In genomic region chr4:100377996-100378395, GRCm38 (mm10) we compare ENCODE assay signal across 23 mouse cellular contexts.
DNase-seq lines count a peak whose midpoint lies in the region.
"Had no signal": no experiment of that assay in that cellular context is flagged by ENCODE, and none has a peak within 500 bp of the region (broad histone marks: within the 10 kb centered on the region; RNA-seq: fewer than 3 reads in every experiment).

No protein-coding gene starts in this region.

- peaks cover 4% of the 10 kb centered on the region; the same call in 1 of the 2 replicates for H3K27me3 ChIP-seq in heart, embryonic 10.5 days (ENCODE audit: insufficient read depth, poor library complexity, severe bottlenecking)
- H3K27me3 ChIP-seq: CH12.LX; hindbrain, embryonic 13.5 days; liver, embryonic 15.5 days; midbrain, embryonic 13.5 days; neural tube, embryonic 12.5 days had no signal

- no peak overlapping the region for H3K4me3 ChIP-seq in heart, embryonic 10.5 days
- H3K4me3 ChIP-seq: hindbrain, embryonic 13.5 days; layer of hippocampus, adult 2 months; limb, embryonic 15.5 days; liver, embryonic 15.5 days; midbrain, embryonic 13.5 days; neural tube, embryonic 12.5 days had no signal

- 70% methylated on average over 4 of the region's 4 CpGs for WGBS in heart, embryonic 10.5 days

- peaks cover 44% of the 10 kb centered on the region for H3K4me1 ChIP-seq in heart, embryonic 10.5 days
- H3K4me1 ChIP-seq: limb, embryonic 15.5 days; liver, embryonic 15.5 days; midbrain, embryonic 13.5 days; neural tube, embryonic 12.5 days had no signal

- intact Hi-C loops in left cerebral cortex, postnatal 4 days (cut with DNase I), result no loop called here

- DNase-seq in heart, embryonic 10.5 days (ENCODE audit: low spot score), result no peak
- DNase-seq in heart, postnatal 4 days, result no peak
- peak; percentile 26 for DNase-seq in left cerebral cortex, postnatal 4 days
- no peak for DNase-seq in left cerebral cortex, adult 9 months (ENCODE audit: low spot score in 2 of 2)
- DNase-seq in cerebellum, postnatal 10 days, result peak; percentile 52 to 62
- DNase-seq in gastrocnemius, adult 8-10 months (ENCODE audit: low spot score in 2 of 2), result no peak
- DNase-seq in lung, postnatal 36 days, result no peak
- DNase-seq: adrenal gland, postnatal 36 days; embryo, embryonic 11 days; gastrocnemius, postnatal 10 days; heart, adult 18-20 months; layer of hippocampus, postnatal 36 days; lung, postnatal 10 days; spleen, adult 18-20 months; thymus, adult 18-20 months; thymus, postnatal 4 days had no signal

- H3K36me3 ChIP-seq in heart, embryonic 10.5 days, result no peaks in the 10 kb centered on the region
- H3K36me3 ChIP-seq: hindbrain, embryonic 13.5 days; limb, embryonic 15.5 days; liver, embryonic 15.5 days; midbrain, embryonic 13.5 days; neural tube, embryonic 12.5 days had no signal

- H3K9me3 ChIP-seq in heart, embryonic 10.5 days, result no peaks in the 10 kb centered on the region
- H3K9me3 ChIP-seq: hindbrain, embryonic 13.5 days; limb, embryonic 15.5 days; liver, embryonic 15.5 days; midbrain, embryonic 13.5 days; neural tube, embryonic 12.5 days had no signal

- H3K27ac ChIP-seq in heart, embryonic 10.5 days, result 0 out of 2 replicates have a peak overlapping the region, but pooled peaks have one; percentile 10
- H3K27ac ChIP-seq: hindbrain, embryonic 13.5 days; layer of hippocampus, adult 2 months; limb, embryonic 15.5 days; liver, embryonic 15.5 days; midbrain, embryonic 13.5 days; neural tube, embryonic 12.5 days had no signal

Comparison
In these comparisons a context has a peak if more than half of its experiments do, and no peak if none do; other contexts are left out.
1. DNase-seq: peak in left cerebral cortex, postnatal 4 days (single experiment) and cerebellum, postnatal 10 days (2 of 2); none in heart, embryonic 10.5 days (single experiment), heart, postnatal 4 days (single experiment), left cerebral cortex, adult 9 months (0 of 2), gastrocnemius, adult 8-10 months (0 of 2) and lung, postnatal 36 days (single experiment).